Mouse (Mus musculus) hindbrain, embryonic 11.5 days (tissue): ENCODE measurements at regions not wholly inside any gene's neighbourhood (a gene's known extent, or its start where the extent isn't known, plus 50 kb on each side); places are given as distances from the start of the nearest gene placed in this dataset.
"Not testable (repeated sequence)": the region's sequence is repeated elsewhere in the genome, so short reads cannot be mapped to it uniquely, and the experiment has no call there.

Experiments used
- ATAC-seq: fragments of 200-750 bp; cut with Nextera tagmentation; 2 replicates; pipeline ENCODE4 v1.8.0; 2017; ENCODE audit warnings: mild to moderate bottlenecking, moderate TSS enrichment, moderate library complexity; ENCODE audit not compliant: low FRiP score
- DNase-seq: peaks from one replicate; pipeline ENCODE4 v3.0.0-alpha.2; 2015; ENCODE audit warnings: low spot score
- H3K27ac ChIP-seq: fragments of 300-500 bp; sonication (generic); 2 replicates; pipeline ENCODE4 v1.5.1; 2014; ENCODE audit warnings: mild to moderate bottlenecking, low read depth, low read length
- H3K27me3 ChIP-seq: fragments of 300-500 bp; sonication (generic); 2 replicates; pipeline ENCODE4 v1.6.1; 2014; ENCODE audit warnings: mild to moderate bottlenecking, low read length, moderate library complexity, mixed read lengths; ENCODE audit not compliant: control insufficient read depth, insufficient read depth
- H3K36me3 ChIP-seq: fragments of 300-500 bp; sonication (generic); 2 replicates; pipeline ENCODE4 v1.6.1; 2014; ENCODE audit warnings: mild to moderate bottlenecking, low read length, moderate library complexity, mixed read lengths; ENCODE audit not compliant: control insufficient read depth, insufficient read depth
- H3K4me1 ChIP-seq: fragments of 300-500 bp; sonication (generic); replicated peaks from 2 replicates; pipeline ENCODE4 v1.6.1; 2014; ENCODE audit warnings: low read length, mixed read lengths; ENCODE audit not compliant: control insufficient read depth, insufficient read depth
- H3K4me2 ChIP-seq: fragments of 300-500 bp; sonication (generic); replicated peaks from 2 replicates; pipeline ENCODE4 v1.6.1; 2014; ENCODE audit warnings: mild to moderate bottlenecking, low read depth, low read length
- H3K4me3 ChIP-seq: fragments of 300-500 bp; sonication (generic); 2 replicates; pipeline ENCODE4 v1.5.1; 2014; ENCODE audit warnings: low read depth, low read length
- H3K9ac ChIP-seq: fragments of 300-500 bp; sonication (generic); 2 replicates; pipeline ENCODE4 v1.6.1; 2014; ENCODE audit warnings: low read depth, low read length
- H3K9me3 ChIP-seq: fragments of 300-500 bp; sonication (generic); 2 replicates; pipeline ENCODE4 v1.6.1; 2016; ENCODE audit warnings: low read length; ENCODE audit not compliant: control insufficient read depth
- WGBS: fragments of 180-500 bp; shearing (Covaris S2); extraction: QIAGEN DNeasy Blood & Tissue Kit; methylation state at CpG from one replicate; pipeline ENCODE4 v1.1.7; 2014; 5-methylcytosine and 5-hydroxymethylcytosine counted together

GRCm38 (mm10) chr13:75384631-75385340 lies 295.2 kb downstream of the Pcsk1 start:
- no peak overlapping the region for H3K4me3 ChIP-seq
- WGBS: 78% methylated on average over 4 of the region's 4 CpGs
- H3K36me3 ChIP-seq: no peaks in the 10 kb centered on the region
- no peak overlapping the region for H3K9ac ChIP-seq
- ATAC-seq (no peak), DNase-seq (no peak)
- H3K4me1 ChIP-seq: no peaks in the 10 kb centered on the region
- no peaks in the 10 kb centered on the region for H3K27me3 ChIP-seq
- H3K27ac ChIP-seq: no peak overlapping the region
- H3K4me2 ChIP-seq: no peak overlapping the region
- H3K9me3 ChIP-seq: no peaks in the 10 kb centered on the region

- Histone ChIP-seq H3K4me1 (no peaks in the 10 kb centered on the region), H3K9ac (no peak overlapping the region), H3K9me3 (no peaks in the 10 kb centered on the region), H3K4me2 (no peak overlapping the region), H3K27ac (no peak overlapping the region), H3K4me3 (no peak overlapping the region), H3K36me3 (no peaks in the 10 kb centered on the region), H3K27me3 (no peaks in the 10 kb centered on the region)
- DNase-seq: no peak
- no peak for ATAC-seq
- 89% methylated on average over 1 of the region's 1 CpGs for WGBS
Observed at GRCm38 (mm10) chr13:75389211-75389610, 299.6 kb downstream of the Pcsk1 start.

GRCm38 (mm10) chr13:75390177-75390576 lies 300.6 kb downstream of the Pcsk1 start:
- H3K4me3 ChIP-seq: no peak overlapping the region
- H3K9me3 ChIP-seq: no peaks in the 10 kb centered on the region
- H3K9ac ChIP-seq: no peak overlapping the region
- no peak overlapping the region for H3K4me2 ChIP-seq
- WGBS: 96% methylated on average over 1 of the region's 1 CpGs
- H3K36me3 ChIP-seq: no peaks in the 10 kb centered on the region
- ATAC-seq (no peak), DNase-seq (no peak)
- no peaks in the 10 kb centered on the region for H3K4me1 ChIP-seq
- H3K27me3 ChIP-seq: no peaks in the 10 kb centered on the region
- H3K27ac ChIP-seq: no peak overlapping the region

GRCm38 (mm10) chr13:75399846-75400245 lies 306.7 kb upstream of the Ell2 start:
- H3K4me3 ChIP-seq, H3K36me3 ChIP-seq, H3K9ac ChIP-seq, H3K27ac ChIP-seq, H3K9me3 ChIP-seq, DNase-seq, ATAC-seq, H3K4me2 ChIP-seq, H3K4me1 ChIP-seq, H3K27me3 ChIP-seq: not testable (repeated sequence)
- 88% methylated on average over 3 of the region's 3 CpGs for WGBS

- 81% methylated on average over 2 of the region's 2 CpGs for WGBS
Observed at GRCm38 (mm10) chr13:75420726-75421125, 285.8 kb upstream of the Ell2 start.

GRCm38 (mm10) chr13:75426971-75427370 lies 279.6 kb upstream of the Ell2 start:
- WGBS: 51% methylated on average over 3 of the region's 3 CpGs
- Histone ChIP-seq H3K36me3 (no peaks in the 10 kb centered on the region), H3K4me2 (no peak overlapping the region), H3K9me3 (no peaks in the 10 kb centered on the region), H3K4me3 (no peak overlapping the region), H3K27ac (no peak overlapping the region), H3K27me3 (no peaks in the 10 kb centered on the region), H3K9ac (no peak overlapping the region), H3K4me1 (no peaks in the 10 kb centered on the region)
- no peak for ATAC-seq
- no peak for DNase-seq

More at GRCm38 (mm10) chr13:75420726-75421125, 285.8 kb upstream of the Ell2 start:
- ATAC-seq: no peak
- Histone ChIP-seq H3K4me3 (no peak overlapping the region), H3K36me3 (no peaks in the 10 kb centered on the region), H3K4me1 (no peaks in the 10 kb centered on the region), H3K27me3 (no peaks in the 10 kb centered on the region), H3K9me3 (no peaks in the 10 kb centered on the region), H3K9ac (no peak overlapping the region), H3K27ac (no peak overlapping the region), H3K4me2 (no peak overlapping the region)
- DNase-seq: no peak

- DNase-seq: no peak
- no peaks in the 10 kb centered on the region for H3K4me1 ChIP-seq
Observed at GRCm38 (mm10) chr13:75439170-75439569, 267.4 kb upstream of the Ell2 start.

GRCm38 (mm10) chr13:75440051-75440450 lies 266.5 kb upstream of the Ell2 start:
- no peak overlapping the region for H3K4me3 ChIP-seq
- DNase-seq: no peak
- H3K27me3 ChIP-seq: no peaks in the 10 kb centered on the region
- H3K4me2 ChIP-seq: no peak overlapping the region
- no peaks in the 10 kb centered on the region for H3K36me3 ChIP-seq
- 93% methylated on average over 6 of the region's 6 CpGs for WGBS
- no peaks in the 10 kb centered on the region for H3K9me3 ChIP-seq
- no peak for ATAC-seq
- no peaks in the 10 kb centered on the region for H3K4me1 ChIP-seq
- no peak overlapping the region for H3K9ac ChIP-seq
- no peak overlapping the region for H3K27ac ChIP-seq

More at GRCm38 (mm10) chr13:75439170-75439569, 267.4 kb upstream of the Ell2 start:
- ATAC-seq: no peak
- H3K36me3 ChIP-seq: no peaks in the 10 kb centered on the region
- no peak overlapping the region for H3K4me3 ChIP-seq
- H3K9ac ChIP-seq: no peak overlapping the region
- H3K4me2 ChIP-seq: no peak overlapping the region
- no peaks in the 10 kb centered on the region for H3K27me3 ChIP-seq
- no peak overlapping the region for H3K27ac ChIP-seq
- 68% methylated on average over 2 of the region's 2 CpGs for WGBS
- H3K9me3 ChIP-seq: no peaks in the 10 kb centered on the region

- Histone ChIP-seq H3K27ac (no peak overlapping the region), H3K4me1 (no peaks in the 10 kb centered on the region), H3K4me2 (no peak overlapping the region), H3K4me3 (no peak overlapping the region), H3K9me3 (no peaks in the 10 kb centered on the region), H3K27me3 (no peaks in the 10 kb centered on the region), H3K36me3 (no peaks in the 10 kb centered on the region), H3K9ac (no peak overlapping the region)
- ATAC-seq (no peak), DNase-seq (no peak)
- WGBS: 68% methylated on average over 1 of the region's 1 CpGs
Observed at GRCm38 (mm10) chr13:75460335-75460878, 246.2 kb upstream of the Ell2 start.
